Mouse (Mus musculus) CD4-positive, CD25-positive, alpha-beta regulatory T cell, adult 2 months (primary cell): ENCODE measurements around the gene Dclk2.
A peak's percentile ranks its signal among the peaks of the same experiment; 100 is the strongest.

Source experiments
- DNase-seq: peaks from one replicate; pipeline ENCODE4 v3.0.0-alpha.2; 2012; ENCODE audit warnings: low read depth, low spot score

Dclk2 gene

DNA sequence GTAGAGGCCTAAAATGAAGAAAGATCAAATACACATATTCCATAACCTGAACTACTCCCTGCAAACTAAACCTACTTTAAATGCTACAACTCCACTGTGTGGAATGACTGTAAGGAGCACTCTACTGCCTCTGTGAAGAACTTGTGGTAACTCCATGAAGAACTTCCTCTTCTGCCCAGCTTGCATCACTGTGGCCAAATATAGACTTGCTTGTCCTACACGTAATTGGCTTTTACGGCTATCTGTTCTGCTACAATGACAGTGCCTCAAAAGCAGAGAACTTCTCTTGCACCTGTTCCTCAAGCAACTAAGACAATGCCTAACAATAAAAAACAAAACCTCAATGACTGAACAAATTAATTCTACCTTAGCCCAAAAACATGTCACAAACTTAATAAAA is 26.2 kb downstream of the Dclk2 start:
- no peak for DNase-seq

- no peak for DNase-seq
Observed at GRCm38 (mm10) chr3:86887512-86887911, 33.1 kb downstream of the Dclk2 start.

DNA sequence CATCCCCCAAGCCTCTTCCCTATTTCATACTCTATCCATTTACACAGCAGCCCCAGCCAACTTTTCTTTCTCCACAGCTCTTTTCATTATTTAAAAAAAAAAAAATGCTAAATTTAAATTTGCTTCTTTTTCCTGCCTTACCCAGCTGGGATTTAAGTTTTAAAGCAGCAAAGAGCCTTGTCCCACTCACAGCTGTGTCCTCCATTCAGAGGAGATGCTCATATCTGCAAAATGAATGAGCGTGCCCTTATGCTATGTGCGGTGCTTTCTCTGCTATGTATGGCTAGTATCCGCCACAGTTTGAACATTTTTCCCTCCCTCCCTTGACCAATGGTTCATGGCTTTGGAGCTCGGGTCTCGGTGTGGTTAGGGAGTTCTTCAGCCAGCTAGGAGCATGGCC is 35.5 kb downstream of the Dclk2 start:
- no peak for DNase-seq

DNA sequence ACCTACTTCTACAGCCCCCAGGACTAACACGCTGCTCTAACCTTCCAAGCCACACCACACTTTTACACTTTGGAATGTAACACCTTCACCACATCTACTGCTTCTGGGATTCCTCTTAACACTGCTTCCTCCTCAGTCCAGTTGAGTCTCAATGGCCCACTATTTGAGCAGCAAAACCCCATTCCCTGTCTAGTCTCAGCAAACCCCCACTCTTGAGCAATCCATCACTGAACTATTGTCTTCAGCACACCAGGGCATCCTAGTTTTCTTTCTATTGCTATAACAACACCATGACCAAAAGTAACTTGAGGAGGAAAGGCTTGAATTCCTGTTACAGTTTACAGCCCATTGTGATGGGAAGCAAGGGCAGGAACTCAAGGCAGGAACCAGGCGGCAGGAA is 36.2 kb downstream of the Dclk2 start:
- no peak for DNase-seq

- no peak for DNase-seq
Observed at GRCm38 (mm10) chr3:86883985-86884384, 36.7 kb downstream of the Dclk2 start.

DNA sequence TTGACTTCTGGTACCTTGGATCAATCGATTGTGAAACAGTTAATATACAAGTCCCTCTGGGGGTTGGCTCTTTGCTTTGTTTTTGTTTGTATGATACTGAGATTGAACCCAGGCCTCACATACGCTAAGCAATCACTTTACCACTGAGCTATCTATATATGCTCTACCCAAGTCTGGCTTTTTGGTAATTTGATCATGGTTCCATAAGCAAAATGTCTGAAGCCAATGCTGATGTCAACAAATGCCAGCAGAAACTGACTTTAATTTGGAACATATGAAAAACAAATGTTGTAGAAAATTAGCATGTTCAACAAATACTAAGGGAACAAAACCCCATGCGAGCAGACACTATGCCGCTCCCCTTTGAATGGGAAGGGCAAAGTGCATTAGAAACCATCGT is 44.7 kb downstream of the Dclk2 start:
- DNase-seq, result no peak

- no peak for DNase-seq
Observed at GRCm38 (mm10) chr3:86873092-86873600, 47.5 kb downstream of the Dclk2 start.

- peak; percentile 79 for DNase-seq
Observed at GRCm38 (mm10) chr3:86870952-86871351, 49.7 kb downstream of the Dclk2 start.

DNA sequence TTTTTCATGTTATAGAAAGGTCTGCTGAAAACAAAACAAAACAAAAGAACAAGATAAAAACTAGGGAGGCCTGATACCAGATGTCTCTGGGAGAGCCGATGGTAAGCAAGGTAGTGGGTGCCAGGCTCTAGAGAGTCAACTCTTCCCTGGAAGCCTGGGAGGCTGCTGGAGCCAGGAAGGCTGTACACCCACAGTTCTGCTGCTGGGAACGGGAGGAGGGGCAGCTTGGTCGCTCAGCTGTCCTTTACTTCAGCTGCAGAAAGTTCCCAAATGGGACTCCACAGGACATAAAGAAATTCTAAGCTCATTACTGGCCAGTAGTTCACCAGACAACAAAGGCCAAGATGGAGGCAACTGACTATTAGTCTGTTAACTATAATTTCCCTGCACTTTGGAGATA is 50.2 kb downstream of the Dclk2 start:
- no peak for DNase-seq

DNA sequence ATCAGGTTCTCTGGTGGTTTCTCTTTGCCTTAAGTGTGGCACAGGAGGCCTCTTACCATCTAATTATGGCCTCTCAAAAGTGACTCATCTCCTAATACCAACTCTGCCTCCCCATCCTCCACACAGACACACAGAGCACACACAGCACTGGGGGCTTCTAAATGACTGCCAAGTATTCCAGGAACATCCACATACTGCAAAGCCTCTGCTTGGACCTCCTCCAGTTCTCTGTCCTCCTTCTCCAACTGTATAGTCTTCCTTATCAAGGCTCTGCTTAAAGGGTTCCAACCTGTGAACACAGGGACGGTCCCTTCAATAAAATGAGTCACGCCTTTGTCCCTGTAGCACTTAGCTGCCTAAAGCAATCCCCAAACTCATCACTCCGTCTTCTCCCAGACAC is 51.9 kb downstream of the Dclk2 start:
- peak; percentile 15 for DNase-seq

- DNase-seq, result no peak
Observed at GRCm38 (mm10) chr3:86863327-86864008, 57.2 kb downstream of the Dclk2 start.

DNA sequence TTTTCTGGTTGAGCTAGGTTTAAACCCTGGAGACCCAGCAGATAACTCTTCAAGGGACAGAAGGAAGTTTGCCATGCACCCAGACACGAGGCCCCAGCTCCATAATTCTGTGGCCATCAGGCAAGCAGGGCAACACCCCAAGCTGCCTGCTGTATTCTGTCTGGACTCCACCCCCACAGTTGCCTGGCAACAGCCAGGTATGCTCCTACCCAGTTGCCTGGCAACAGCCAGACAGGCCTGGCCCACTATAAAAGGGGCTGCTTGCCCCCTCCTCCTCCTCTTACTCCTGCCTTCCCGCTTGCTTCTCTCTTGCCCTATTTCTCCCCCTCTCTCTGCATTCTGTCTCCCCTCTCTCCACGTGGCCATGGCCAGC is 57.7 kb downstream of the Dclk2 start:
- no peak for DNase-seq

DNA sequence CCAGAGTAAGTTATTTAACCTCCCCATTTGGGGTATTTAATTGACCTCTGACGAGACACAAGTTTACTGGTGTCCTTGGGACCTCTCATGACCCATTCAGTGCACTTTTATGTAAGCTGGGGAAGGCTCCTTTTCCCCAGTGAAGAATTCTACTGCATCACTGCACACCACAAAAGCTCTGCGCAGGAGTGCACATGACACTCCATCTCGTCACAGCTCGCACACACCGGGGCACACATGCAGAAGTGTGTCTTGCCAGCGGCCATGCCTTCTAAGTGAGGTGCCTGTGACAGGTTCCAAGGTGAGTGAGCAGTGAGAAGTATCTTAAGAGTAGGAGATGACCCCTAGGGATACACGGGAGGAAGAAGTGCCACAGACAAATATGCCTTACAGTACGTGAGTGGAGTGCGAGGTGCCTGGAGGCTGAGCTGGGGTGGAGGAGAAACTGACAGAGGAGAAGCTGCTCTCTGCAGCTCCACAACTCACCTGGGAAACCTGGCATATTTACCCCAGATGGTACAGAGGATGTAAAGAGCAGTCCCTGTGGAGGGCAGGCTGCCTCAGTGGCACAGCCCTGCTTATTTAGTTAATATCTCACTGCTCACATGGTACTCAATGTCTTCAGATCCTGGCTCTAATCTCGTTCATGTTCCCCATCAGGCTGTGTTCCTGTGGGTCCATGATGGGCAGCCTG is 58.3 kb downstream of the Dclk2 start:
- DNase-seq, result no peak

DNA sequence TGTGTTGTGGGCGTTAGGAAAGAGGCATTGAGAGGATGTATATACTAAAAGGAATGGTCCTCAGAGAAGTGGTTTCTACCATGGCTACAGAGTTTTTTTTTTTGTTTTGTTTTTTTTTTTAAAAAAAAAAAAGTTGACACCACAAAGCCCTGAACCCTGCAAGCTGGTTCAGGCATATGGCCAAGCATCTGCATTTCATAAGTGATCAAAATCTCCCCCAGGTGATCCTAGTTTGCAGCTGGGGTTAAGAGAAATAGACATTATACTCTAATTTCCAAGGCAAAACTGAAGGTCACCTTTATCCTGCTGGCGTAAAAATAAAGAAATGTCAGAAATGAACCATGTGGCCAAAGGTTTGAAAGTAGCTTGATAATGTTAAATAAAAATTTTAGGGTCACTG is 60.9 kb downstream of the Dclk2 start:
- no peak for DNase-seq

DNA sequence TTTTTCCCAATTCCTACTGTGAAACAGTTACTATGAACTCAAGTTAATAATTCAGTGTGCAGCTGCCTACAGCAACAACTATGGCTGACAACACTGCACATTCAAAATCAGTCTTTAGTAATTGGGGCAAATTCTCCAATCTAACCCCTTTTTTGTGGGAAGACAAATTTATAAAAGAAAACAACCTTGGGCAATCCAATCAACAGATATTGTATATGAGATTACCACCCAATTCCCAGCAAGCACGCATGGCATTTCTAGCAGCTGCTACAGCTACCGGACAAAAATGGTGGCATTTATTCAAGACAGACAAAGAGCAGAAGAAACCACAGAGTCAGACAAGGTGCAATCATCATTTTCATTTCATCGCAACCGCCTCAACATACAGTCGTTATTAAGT is 62.0 kb downstream of the Dclk2 start:
- no peak for DNase-seq

DNA sequence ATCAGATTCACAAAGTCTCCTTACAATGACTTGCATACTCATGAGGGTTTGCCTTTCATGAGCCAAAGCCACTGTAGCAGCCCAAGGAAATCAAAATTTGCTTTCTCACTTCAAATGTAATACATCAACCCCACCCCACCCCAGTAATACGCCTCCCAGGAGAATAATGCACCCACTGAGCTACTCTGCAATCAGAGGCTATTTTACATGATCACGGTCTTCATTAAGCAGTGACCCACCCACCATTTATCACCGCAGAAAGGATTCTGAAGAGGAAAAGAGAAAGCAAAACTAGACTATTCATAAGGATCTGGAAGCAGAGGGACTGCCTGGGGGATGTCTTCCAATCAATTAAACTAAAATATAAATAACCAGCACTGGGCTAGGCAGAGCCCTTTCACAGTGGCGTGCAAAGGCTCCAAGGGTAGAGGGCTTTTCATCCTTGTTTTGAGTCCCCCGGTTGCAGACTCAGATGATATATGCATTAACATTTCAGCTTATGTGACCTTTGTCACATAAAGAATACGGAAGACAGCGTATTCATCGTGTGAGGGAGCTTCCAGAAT is 62.7 kb downstream of the Dclk2 start:
- no peak for DNase-seq

DNA sequence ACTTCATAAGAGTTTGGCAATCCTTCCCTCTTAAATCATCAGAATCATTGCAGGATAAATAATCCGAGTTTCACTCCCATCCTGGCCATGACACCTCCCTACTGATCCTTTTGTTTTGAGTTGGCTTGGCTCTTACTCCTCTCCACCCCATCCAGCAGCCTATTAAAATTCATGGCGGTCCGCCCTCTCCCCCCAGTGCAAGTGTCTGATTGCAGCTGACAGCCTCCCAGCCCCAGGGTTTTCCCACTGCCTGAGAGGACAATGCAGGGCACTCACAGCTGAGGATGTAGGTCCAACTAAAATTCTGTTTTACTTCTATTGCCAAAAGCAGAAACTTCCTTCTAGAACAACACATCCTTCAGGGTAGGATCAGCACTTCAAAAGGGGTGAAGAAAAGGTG is 67.8 kb downstream of the Dclk2 start:
- no peak for DNase-seq

- no peak for DNase-seq
Observed at GRCm38 (mm10) chr3:86851131-86851530, 69.5 kb downstream of the Dclk2 start.

- DNase-seq, result no peak
Observed at GRCm38 (mm10) chr3:86850394-86851030, 70.1 kb downstream of the Dclk2 start.

GRCm38 (mm10) chr3:86849337-86849736 is 71.3 kb downstream of the Dclk2 start:
- DNase-seq, result no peak

- no peak for DNase-seq
Observed at GRCm38 (mm10) chr3:86847536-86847935, 73.1 kb downstream of the Dclk2 start.

GRCm38 (mm10) chr3:86846036-86846435 is 74.6 kb downstream of the Dclk2 start:
- DNase-seq, result no peak

DNA sequence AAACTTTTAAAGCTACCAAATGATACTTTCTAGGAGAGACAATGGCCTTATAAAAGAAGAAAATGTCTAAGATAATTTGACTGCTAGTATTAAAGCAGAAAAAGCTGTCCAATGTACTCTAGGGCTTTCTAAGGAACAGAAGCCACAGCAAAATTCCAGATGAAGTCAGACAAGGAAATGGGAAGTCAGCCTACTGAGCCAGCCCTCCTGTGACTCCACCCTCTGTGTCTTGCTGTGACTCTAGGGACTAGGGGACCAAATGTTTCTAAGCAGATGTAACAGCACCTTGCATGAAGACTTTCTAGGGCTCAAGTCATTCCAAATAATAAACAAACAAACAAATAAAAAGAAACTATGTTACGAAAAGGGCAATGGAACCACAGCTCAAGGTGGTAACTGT is 75.1 kb downstream of the Dclk2 start:
- DNase-seq, result no peak
